Mouse (Mus musculus) lung, adult 2 months (tissue): ENCODE data around the gene Hcst.

Experiments used
- CTCF ChIP-seq: fragments of 200-500 bp; IDR thresholded peaks from 2 replicates; pipeline ENCODE4 v1.5.1; 2011; ENCODE audit warnings: mild to moderate bottlenecking, low read length, control low read depth; ENCODE audit not compliant: insufficient read depth
- POLR2A ChIP-seq: fragments of 200-500 bp; IDR thresholded peaks from 2 replicates; pipeline ENCODE4 v1.6.1; 2011; ENCODE audit warnings: low read depth, mild to moderate bottlenecking, control low read depth, low read length, borderline replicate concordance; ENCODE audit errors: extremely low read depth

DNA sequence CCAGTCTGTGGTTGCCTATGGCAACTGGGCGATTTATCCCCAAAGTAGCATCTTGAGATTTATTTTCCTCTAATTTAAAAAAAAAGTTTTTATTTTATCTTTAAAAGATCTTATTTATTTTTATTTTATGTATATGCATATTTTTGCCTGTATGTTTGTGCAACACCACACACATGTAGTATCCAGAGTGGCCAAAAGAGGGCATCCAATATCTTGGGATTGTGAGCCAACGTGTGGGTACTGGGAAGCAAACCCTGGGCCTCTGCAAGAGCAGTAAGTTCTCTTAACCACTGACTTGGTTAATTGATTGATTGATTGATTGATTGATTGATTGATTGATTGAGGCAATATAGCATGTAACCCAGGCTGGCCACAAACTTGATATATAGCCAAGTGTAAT, 24.8 kb downstream of the Hcst start:
- TF ChIP-seq CTCF (peak; percentile 30; the same call in 1 of the 2 replicates), POLR2A (no peak)
